Mouse (Mus musculus): ENCODE results near the gene Tmem163. TPM values are rescaled to one million over a fixed set of nuclear protein-coding genes. Genes with fewer than 3 reads are reported as not detected.
A peak's percentile ranks its signal among the peaks of the same experiment; 100 is the strongest.

Tmem163 gene
- 8.8 and 9.4 TPM in 2 replicates for polyA plus RNA-seq (2015; fragmentation: Nextera tagmentation; extraction: Ambion mirVana)

DNA sequence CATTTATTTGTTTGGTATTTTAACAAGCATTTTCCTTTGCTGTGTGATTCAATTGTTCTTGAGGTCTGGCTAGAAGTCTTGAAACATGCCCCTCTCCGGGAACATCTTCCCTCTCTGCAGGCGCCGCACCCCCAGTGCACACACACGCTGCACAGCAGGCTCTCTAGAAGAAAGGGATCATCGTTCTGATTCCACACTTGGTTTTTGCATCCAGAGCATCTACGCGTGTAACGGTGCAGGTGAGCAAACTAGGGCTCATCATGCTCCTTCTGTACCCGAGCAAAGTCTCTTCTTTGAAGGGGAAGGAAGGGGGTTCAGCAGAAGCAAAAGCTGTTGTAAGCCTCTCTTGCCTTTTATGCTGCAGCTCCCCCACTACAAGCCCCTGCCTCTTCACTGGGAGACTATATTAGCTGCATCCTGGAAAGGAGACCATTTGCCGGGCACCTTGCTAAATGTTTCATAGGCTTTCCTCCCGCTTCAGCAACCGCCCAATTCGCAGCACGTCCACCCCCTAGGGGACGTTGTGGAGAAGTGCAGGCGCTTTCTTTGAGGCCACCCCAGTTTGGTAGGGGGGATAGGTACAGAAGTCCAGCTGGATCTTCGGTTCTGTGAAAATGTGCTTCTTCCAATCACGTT lies at the start of gene Tmem163:
Tmem163 (minus strand) TSS at position 51 of the 636 bp plus-strand sequence.
- Histone ChIP-seq H3K9ac (no peak within 1 kb of the TSS), H3K4me2 (peak within 1 kb of the TSS; percentile 98; the same call in 1 of the 2 replicates), H3K27me3 (peaks cover 68% of the 10 kb centered on the region), H3K27ac (no peak within 1 kb of the TSS), H3K36me3 (no peaks in the 10 kb centered on the region), H3K4me1 (peaks cover 27% of the 10 kb centered on the region), H3K9me3 (no peaks in the 10 kb centered on the region), H3K4me3 (no peak within 1 kb of the TSS; the same call in 1 of the 2 replicates)
- ATAC-seq (ENCODE audit: insufficient number of reproducible peaks, insufficient read depth, low FRiP score, low TSS enrichment, low read depth), result no peak
- WGBS, result 16% methylated on average over 18 of the region's 18 CpGs

- H3K9ac ChIP-seq, result no peak within 1 kb of the TSS
- WGBS, result 87% methylated on average over 4 of the region's 4 CpGs
- H3K9me3 ChIP-seq, result no peaks in the 10 kb centered on the region
- H3K36me3 ChIP-seq, result no peaks in the 10 kb centered on the region
- no peak for ATAC-seq (ENCODE audit: insufficient number of reproducible peaks, insufficient read depth, low FRiP score, low TSS enrichment, low read depth)
- H3K4me2 ChIP-seq, result no peak within 1 kb of the TSS
- H3K4me3 ChIP-seq, result no peak within 1 kb of the TSS
- no peak within 1 kb of the TSS for H3K27ac ChIP-seq
- peaks cover 6% of the 10 kb centered on the region; the same call in 1 of the 2 replicates for H3K4me1 ChIP-seq
- H3K27me3 ChIP-seq, result no peaks in the 10 kb centered on the region
Measured at GRCm38 (mm10) chr1:127729096-127729495, 49.7 kb upstream of the Tmem163 start, which contains the start of gene Acmsd. Gene Acmsd, plus strand, starts transcription at chr1:127729413.

DNA sequence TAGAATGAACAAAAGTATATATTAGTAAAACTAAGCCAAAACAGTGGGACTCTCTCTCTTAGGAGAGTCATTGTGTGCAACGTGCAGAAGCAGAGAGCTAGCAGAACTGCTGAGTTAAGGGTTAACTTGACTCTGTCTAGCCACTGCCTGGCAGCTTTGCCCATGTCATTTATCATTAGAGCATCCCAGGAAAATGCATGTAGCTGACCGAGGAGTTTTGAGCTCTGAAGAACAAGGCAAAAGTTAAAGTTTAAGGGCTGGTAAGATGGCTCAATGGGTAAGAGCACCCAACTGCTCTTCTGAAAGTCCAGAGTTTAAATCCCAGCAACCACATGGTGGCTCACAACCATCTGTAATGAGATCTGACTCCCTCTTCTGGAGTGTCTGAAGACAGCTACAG lies 44.2 kb upstream of the Tmem163 start:
- WGBS, result 50% methylated on average over 2 of the region's 2 CpGs
- no peaks in the 10 kb centered on the region for H3K9me3 ChIP-seq

DNA sequence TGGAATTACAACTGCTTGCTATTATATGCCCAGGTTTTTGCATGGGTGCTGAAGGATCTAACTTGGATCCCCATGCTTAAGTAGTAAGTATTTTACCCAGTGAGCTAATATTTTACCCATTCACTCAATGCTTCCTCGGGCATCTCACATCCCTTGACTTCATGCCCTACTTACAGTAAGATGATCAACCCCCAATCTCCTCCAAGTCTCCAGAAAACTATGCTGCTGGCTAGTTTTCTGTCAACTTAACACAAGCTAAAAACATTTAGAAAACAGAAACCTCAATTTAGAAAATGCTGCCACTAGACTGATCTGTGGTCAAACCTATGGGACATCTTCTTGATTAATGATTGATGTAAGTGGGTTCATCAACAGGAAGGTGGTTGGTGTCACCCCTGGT lies 38.9 kb upstream of the Tmem163 start:
- WGBS, result 82% methylated on average over 1 of the region's 1 CpGs
- ATAC-seq (ENCODE audit: insufficient number of reproducible peaks, insufficient read depth, low FRiP score, low TSS enrichment, low read depth), result no peak
- no peaks in the 10 kb centered on the region for H3K4me1 ChIP-seq

More for the DNA sequence above, 44.2 kb upstream of the Tmem163 start:
- Histone ChIP-seq H3K36me3 (no peaks in the 10 kb centered on the region), H3K4me3 (no peak overlapping the region), H3K9ac (no peak overlapping the region), H3K4me1 (no peaks in the 10 kb centered on the region), H3K27ac (no peak overlapping the region), H3K4me2 (no peak overlapping the region), H3K27me3 (no peaks in the 10 kb centered on the region)
- no peak for ATAC-seq (ENCODE audit: insufficient number of reproducible peaks, insufficient read depth, low FRiP score, low TSS enrichment, low read depth)

DNA sequence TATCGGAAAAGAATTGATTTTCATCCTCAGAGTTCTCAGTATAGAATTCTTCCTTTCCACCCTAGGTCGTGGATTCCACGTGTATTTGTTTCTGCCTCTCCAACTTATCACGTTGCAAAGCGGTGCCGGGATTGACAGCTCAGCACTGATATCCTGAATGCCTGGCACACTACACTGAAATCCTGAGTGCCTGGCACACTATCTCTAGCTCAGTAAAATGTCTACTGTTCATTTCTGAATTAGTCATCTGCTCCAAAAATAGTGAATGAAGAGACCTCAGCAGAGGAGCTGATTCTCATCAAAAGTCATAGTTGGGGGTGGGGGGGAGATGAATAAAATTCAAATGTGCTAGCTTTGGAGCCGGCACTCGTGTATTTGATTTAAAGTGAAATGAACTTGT lies 37.1 kb upstream of the Tmem163 start:
- no peak overlapping the region for H3K4me3 ChIP-seq
- no peaks in the 10 kb centered on the region for H3K36me3 ChIP-seq
- no peak for ATAC-seq (ENCODE audit: insufficient number of reproducible peaks, insufficient read depth, low FRiP score, low TSS enrichment, low read depth)
- no peak overlapping the region for H3K27ac ChIP-seq
- no peak overlapping the region for H3K4me2 ChIP-seq
- H3K9me3 ChIP-seq, result no peaks in the 10 kb centered on the region
- WGBS, result 88% methylated on average over 8 of the region's 8 CpGs
- no peaks in the 10 kb centered on the region for H3K4me1 ChIP-seq
- no peak overlapping the region for H3K9ac ChIP-seq
- no peaks in the 10 kb centered on the region for H3K27me3 ChIP-seq

More for the DNA sequence above, 38.9 kb upstream of the Tmem163 start:
- no peak overlapping the region for H3K9ac ChIP-seq
- H3K36me3 ChIP-seq, result no peaks in the 10 kb centered on the region
- no peaks in the 10 kb centered on the region for H3K27me3 ChIP-seq
- no peak overlapping the region for H3K27ac ChIP-seq
- H3K4me3 ChIP-seq, result no peak overlapping the region
- H3K9me3 ChIP-seq, result no peaks in the 10 kb centered on the region
- no peak overlapping the region for H3K4me2 ChIP-seq

DNA sequence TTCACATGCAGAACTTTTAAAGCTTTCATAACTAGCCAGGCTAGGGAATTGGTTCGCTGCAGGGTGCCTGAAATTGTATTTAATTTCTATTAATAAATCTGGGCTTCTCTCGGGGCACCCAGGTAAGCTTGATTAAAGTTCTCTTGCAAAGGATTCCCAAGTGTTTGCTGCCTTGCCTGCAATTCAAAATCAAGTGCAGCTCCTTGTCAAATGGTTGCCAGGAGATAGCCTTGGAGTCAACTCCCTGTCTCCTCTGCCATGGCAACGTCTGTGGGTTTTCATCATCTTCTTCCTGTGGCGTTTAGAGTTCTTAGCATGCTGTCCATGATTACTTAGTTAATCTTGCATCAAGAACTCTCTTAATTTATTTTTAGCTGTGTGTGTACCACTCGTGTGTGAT lies 26.9 kb upstream of the Tmem163 start:
- WGBS, result 72% methylated on average over 5 of the region's 5 CpGs
- H3K27me3 ChIP-seq, result no peaks in the 10 kb centered on the region
- no peak overlapping the region for H3K9ac ChIP-seq
- H3K9me3 ChIP-seq, result no peaks in the 10 kb centered on the region
- no peak overlapping the region for H3K27ac ChIP-seq
- no peak overlapping the region for H3K4me2 ChIP-seq
- H3K4me1 ChIP-seq, result no peaks in the 10 kb centered on the region
- no peaks in the 10 kb centered on the region for H3K36me3 ChIP-seq
- no peak overlapping the region for H3K4me3 ChIP-seq
- no peak for ATAC-seq (ENCODE audit: insufficient number of reproducible peaks, insufficient read depth, low FRiP score, low TSS enrichment, low read depth)

GRCm38 (mm10) chr1:127702187-127702586 lies 22.8 kb upstream of the Tmem163 start:
- no peaks in the 10 kb centered on the region for H3K36me3 ChIP-seq
- no peaks in the 10 kb centered on the region for H3K4me1 ChIP-seq
- H3K9ac ChIP-seq, result no peak overlapping the region
- H3K4me2 ChIP-seq, result no peak overlapping the region
- no peaks in the 10 kb centered on the region for H3K9me3 ChIP-seq
- no peak overlapping the region for H3K4me3 ChIP-seq
- no peak for ATAC-seq (ENCODE audit: insufficient number of reproducible peaks, insufficient read depth, low FRiP score, low TSS enrichment, low read depth)
- H3K27ac ChIP-seq, result no peak overlapping the region
- 83% methylated on average over 1 of the region's 1 CpGs for WGBS
- no peaks in the 10 kb centered on the region for H3K27me3 ChIP-seq

- Histone ChIP-seq H3K9ac (no peak overlapping the region), H3K4me3 (no peak overlapping the region), H3K27ac (no peak overlapping the region), H3K4me1 (no peaks in the 10 kb centered on the region), H3K27me3 (no peaks in the 10 kb centered on the region), H3K36me3 (no peaks in the 10 kb centered on the region), H3K4me2 (no peak overlapping the region), H3K9me3 (no peaks in the 10 kb centered on the region)
- 20% methylated on average over 2 of the region's 2 CpGs for WGBS
- no peak for ATAC-seq (ENCODE audit: insufficient number of reproducible peaks, insufficient read depth, low FRiP score, low TSS enrichment, low read depth)
Measured at GRCm38 (mm10) chr1:127696533-127696932, 17.2 kb upstream of the Tmem163 start.

- Histone ChIP-seq H3K4me3 (peak overlapping the region; percentile 56), H3K9me3 (no peaks in the 10 kb centered on the region), H3K9ac (peak overlapping the region; percentile 69), H3K36me3 (no peaks in the 10 kb centered on the region), H3K4me1 (peaks cover 27% of the 10 kb centered on the region), H3K4me2 (peak overlapping the region; percentile 98), H3K27ac (no peak overlapping the region), H3K27me3 (peaks cover 82% of the 10 kb centered on the region)
- WGBS, result 2% methylated on average over 61 of the region's 64 CpGs
- peak; percentile 53 for ATAC-seq (ENCODE audit: insufficient number of reproducible peaks, insufficient read depth, low FRiP score, low TSS enrichment, low read depth)
Measured at GRCm38 (mm10) chr1:127677661-127678580, 1.4 kb downstream of the Tmem163 start.

- Histone ChIP-seq H3K9ac (peak overlapping the region; percentile 69), H3K4me1 (peaks cover 27% of the 10 kb centered on the region), H3K9me3 (no peaks in the 10 kb centered on the region), H3K27ac (no peak overlapping the region), H3K4me2 (peak overlapping the region; percentile 98), H3K4me3 (peak overlapping the region; percentile 56), H3K27me3 (peaks cover 90% of the 10 kb centered on the region), H3K36me3 (no peaks in the 10 kb centered on the region)
- WGBS, result under 1% methylated on average over 44 of the region's 44 CpGs
- no peak for ATAC-seq (ENCODE audit: insufficient number of reproducible peaks, insufficient read depth, low FRiP score, low TSS enrichment, low read depth)
Measured at GRCm38 (mm10) chr1:127677131-127677631, 2.2 kb downstream of the Tmem163 start.

DNA sequence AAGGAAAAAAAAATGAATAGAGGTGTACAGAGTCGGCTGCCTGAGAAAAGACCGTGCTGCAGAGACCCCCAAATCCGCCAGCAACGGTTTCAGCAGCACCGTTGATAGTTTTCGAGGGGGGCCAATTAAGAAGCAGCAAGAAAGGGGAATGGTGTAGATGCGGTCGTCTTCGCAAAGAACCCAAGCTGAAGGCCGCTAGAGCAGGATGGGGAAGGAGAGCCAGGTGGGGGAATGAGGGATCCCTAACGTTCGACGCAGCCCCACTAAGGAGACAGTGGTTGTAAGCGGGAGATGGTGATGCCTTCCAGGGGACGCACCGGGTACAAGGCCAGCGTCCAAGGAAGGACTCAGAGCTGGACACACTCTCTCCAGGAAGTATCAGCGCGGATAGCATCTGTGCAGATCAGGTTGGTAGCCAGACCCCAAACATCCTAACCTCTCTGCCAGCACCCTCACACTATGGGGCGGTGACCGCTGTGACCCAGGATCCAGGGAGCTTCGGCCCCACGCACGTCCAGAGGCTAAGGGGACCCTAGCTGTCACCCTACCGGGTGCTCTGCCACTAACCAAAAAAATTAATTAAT lies 2.7 kb downstream of the Tmem163 start:
- H3K4me3 ChIP-seq, result peak overlapping the region; percentile 56
- no peak for ATAC-seq (ENCODE audit: insufficient number of reproducible peaks, insufficient read depth, low FRiP score, low TSS enrichment, low read depth)
- peak overlapping the region; percentile 98 for H3K4me2 ChIP-seq
- peaks cover 27% of the 10 kb centered on the region for H3K4me1 ChIP-seq
- H3K27ac ChIP-seq, result no peak overlapping the region
- H3K27me3 ChIP-seq, result peaks cover 91% of the 10 kb centered on the region
- no peaks in the 10 kb centered on the region for H3K9me3 ChIP-seq
- H3K9ac ChIP-seq, result no peak overlapping the region
- WGBS, result 6% methylated on average over 25 of the region's 25 CpGs
- no peaks in the 10 kb centered on the region for H3K36me3 ChIP-seq

Data from embryonic facial prominence, embryonic 13.5 days (tissue).